11 mouse cellular contexts compared by ENCODE assay signal in the genomic region with DNA sequence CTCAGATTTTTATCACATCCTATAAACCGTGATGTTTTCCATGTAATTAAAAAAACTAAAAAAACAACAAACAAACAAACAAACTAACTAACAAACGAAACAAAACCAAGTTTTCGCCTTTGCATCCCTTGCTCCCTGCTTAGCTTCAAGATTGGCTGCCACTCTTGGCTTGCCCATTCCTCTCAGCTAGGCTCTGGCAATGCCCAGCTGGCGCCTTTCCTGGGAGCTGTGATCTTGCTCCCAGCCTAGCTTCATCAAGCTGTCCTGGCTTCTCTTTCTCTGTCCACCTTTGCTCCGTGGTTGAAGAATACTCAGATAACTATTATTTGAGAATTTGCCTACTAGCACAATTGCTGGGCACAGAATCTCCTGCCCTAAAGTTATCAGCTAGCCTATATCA. TPM values are rescaled to one million over a fixed set of nuclear protein-coding genes. Genes with fewer than 3 reads are reported as not detected.
"Had no signal": no experiment of that assay in that cellular context is flagged by ENCODE, and none has a peak within 500 bp of the region (broad histone marks: within the 10 kb centered on the region; RNA-seq: fewer than 3 reads in every experiment).

No protein-coding gene starts in this region.

- DNase-seq: lung, adult 2 months; lung, postnatal 14 days; lung, postnatal 36 days; right cerebral cortex, postnatal 14 days; thymus, adult 2 months; thymus, postnatal 25 days; thymus, postnatal 4 days had no signal

RNA-seq across cellular contexts. Expression of a gene that starts 8.4 kb away (rescaled TPM):
- total RNA-seq: megakaryocyte progenitor cell, adult 5-6 weeks; midbrain, postnatal 0 days; monocyte, adult 5-6 weeks; neutrophil, adult 5-6 weeks had no signal

RNA-seq across cellular contexts. Expression of a gene that starts 13.5 kb away (rescaled TPM):
- total RNA-seq: megakaryocyte progenitor cell, adult 5-6 weeks; midbrain, postnatal 0 days; monocyte, adult 5-6 weeks; neutrophil, adult 5-6 weeks had no signal

RNA-seq across cellular contexts. Expression of a gene that starts 14.9 kb away (rescaled TPM):
- total RNA-seq: megakaryocyte progenitor cell, adult 5-6 weeks; midbrain, postnatal 0 days; monocyte, adult 5-6 weeks; neutrophil, adult 5-6 weeks had no signal

RNA-seq across cellular contexts. Expression of a gene that starts 29.0 kb away (rescaled TPM):
- total RNA-seq: megakaryocyte progenitor cell, adult 5-6 weeks; midbrain, postnatal 0 days; monocyte, adult 5-6 weeks; neutrophil, adult 5-6 weeks had no signal

RNA-seq across cellular contexts. Expression of a gene that starts 42.0 kb away (rescaled TPM):
- total RNA-seq: megakaryocyte progenitor cell, adult 5-6 weeks; midbrain, postnatal 0 days; monocyte, adult 5-6 weeks; neutrophil, adult 5-6 weeks had no signal
